Comparison of ENCODE assay signal across 15 mouse cellular contexts in genomic region chr19:38260346-38260745, GRCm38 (mm10). TPM values are rescaled to one million over a fixed set of nuclear protein-coding genes. Genes with fewer than 3 reads are reported as not detected.
DNase-seq lines count a peak whose midpoint lies in the region; TF ChIP-seq lines count a peak whose summit lies in the region.
"Had no signal": no experiment of that assay in that cellular context is flagged by ENCODE, and none has a peak within 500 bp of the region (broad histone marks: within the 10 kb centered on the region; RNA-seq: fewer than 3 reads in every experiment).

No protein-coding gene starts in this region.

- intact Hi-C loops in heart, postnatal 25 days (cut with DNase I), result no loop called here

- peak overlapping the region; percentile 24; the same call in 1 of the 2 replicates for H3K27ac ChIP-seq in cerebellum, adult 2 months (ENCODE audit: insufficient read depth, low read length)
- H3K27ac ChIP-seq: heart, embryonic 15.5 days; kidney, embryonic 15.5 days; liver, embryonic 13.5 days; midbrain, embryonic 12.5 days had no signal

- no peak for TF ChIP-seq CTCF in cerebellum, adult 2 months (IDR thresholded peaks at IDR 0.05; ENCODE audit: borderline replicate concordance, insufficient read depth, low read depth, low read length)

- no peaks in the 10 kb centered on the region for H3K27me3 ChIP-seq in cerebellum, adult 2 months (ENCODE audit: control insufficient read depth, insufficient read depth, low read length)
- H3K27me3 ChIP-seq: heart, embryonic 15.5 days had no signal

- DNase-seq in cerebellum, adult 2 months, result peak in 1 of 2 experiments; percentile 38
- DNase-seq in cerebellum, postnatal 14 days, result no peak
- DNase-seq in heart, postnatal 25 days (ENCODE audit: low spot score), result peak; percentile 5
- DNase-seq in heart, postnatal 4 days, result no peak
- peak; percentile 18 for DNase-seq in retina, postnatal 1 day
- DNase-seq in retina, embryonic 14.5 days (ENCODE audit: low spot score), result no peak
- DNase-seq in skeletal muscle tissue, adult 2 months (ENCODE audit: low read depth, low spot score), result peak; percentile 44
- DNase-seq in adipocyte (ENCODE audit: low spot score), result no peak
- DNase-seq: adrenal gland, postnatal 25 days; cerebellum, adult 9-10 months; liver, embryonic 13.5 days; thymus, adult 2 months had no signal

- no peak overlapping the region for H3K4me3 ChIP-seq in cerebellum, adult 2 months (replicated peaks; ENCODE audit: insufficient read depth, low read depth, low read length)
- H3K4me3 ChIP-seq: heart, embryonic 15.5 days; kidney, embryonic 15.5 days; liver, embryonic 13.5 days; midbrain, embryonic 12.5 days had no signal

- WGBS in cerebellum, adult 2 months, result 61% methylated on average over 4 of the region's 4 CpGs

- TF ChIP-seq POLR2A in cerebellum, adult 2 months (IDR thresholded peaks at IDR 0.05; ENCODE audit: borderline replicate concordance, insufficient read depth, low read length), result no peak

- H3K4me1 ChIP-seq in cerebellum, adult 2 months (ENCODE audit: control insufficient read depth, insufficient read depth, low read length), result peaks cover 10% of the 10 kb centered on the region; the same call in 1 of the 2 replicates
- H3K4me1 ChIP-seq: liver, embryonic 13.5 days had no signal

RNA-seq across cellular contexts. Expression of gene Lgi1, which starts 4.0 kb away (rescaled TPM):
- 54.0 and 58.8 TPM in 2 replicates for polyA plus RNA-seq in cerebellum, adult 2 months (2012; rRNA removed)
- 1 to 10 TPM; 2.9 to 5.0 TPM for total RNA-seq in heart, postnatal 25 days (2021)
- total RNA-seq in heart, postnatal 4 days (2021), result under 1 TPM; 0.24 to 0.36 TPM

RNA-seq across cellular contexts. Expression of gene Fra10ac1, which starts 36.4 kb away (rescaled TPM):
- 28.3 and 28.9 TPM in 2 replicates for polyA plus RNA-seq in cerebellum, adult 2 months (2012; rRNA removed)
- total RNA-seq in heart, postnatal 25 days (2021), result 10 to 100 TPM; 12.3 to 12.4 TPM
- 10 to 100 TPM; 14.4 to 14.9 TPM for total RNA-seq in heart, postnatal 4 days (2021)

Comparison
In these comparisons a context has a peak if more than half of its experiments do, and no peak if none do; other contexts are left out.
1. DNase-seq: peak in heart, postnatal 25 days (single experiment), retina, postnatal 1 day (single experiment) and skeletal muscle tissue, adult 2 months (single experiment); none in cerebellum, postnatal 14 days (0 of 2), heart, postnatal 4 days (single experiment), retina, embryonic 14.5 days (single experiment) and adipocyte (single experiment).